Mouse (Mus musculus) liver, embryonic 14.5 days (tissue): ENCODE results near the gene A930004D18Rik. TPM values are rescaled to one million over a fixed set of nuclear protein-coding genes. Genes with fewer than 3 reads are reported as not detected.

ENCODE experiments used
- ATAC-seq: fragments of 200-750 bp; cut with Nextera tagmentation; 2 replicates; pipeline ENCODE4 v1.8.0; 2017; ENCODE audit warnings: moderate number of reproducible peaks, mild to moderate bottlenecking, moderate library complexity; ENCODE audit not compliant: insufficient read depth
- DNase-seq, 3 experiments: peaks; one replicate each; pipeline ENCODE4 v3.0.0-alpha.2; 2012 to 2013; ENCODE audit warnings: low read depth in 3 of 3, low spot score in 3 of 3
- H3K27ac ChIP-seq: fragments of 300-500 bp; sonication (generic); 2 replicates; pipeline ENCODE4 v1.5.1; 2014; ENCODE audit warnings: moderate library complexity, mild to moderate bottlenecking, control low read depth, inconsistent platforms
- H3K27me3 ChIP-seq: fragments of 300-500 bp; sonication (generic); 2 replicates; pipeline ENCODE4 v1.6.1; 2014; ENCODE audit warnings: mild to moderate bottlenecking, low read length, moderate library complexity; ENCODE audit not compliant: control insufficient read depth, insufficient read depth
- H3K36me3 ChIP-seq: fragments of 300-500 bp; sonication (generic); replicated peaks from 2 replicates; pipeline ENCODE4 v1.6.1; 2014; ENCODE audit warnings: low read depth; ENCODE audit not compliant: control insufficient read depth, insufficient read depth
- H3K4me1 ChIP-seq, 2 experiments: fragments of 200-500 bp in 1 of 2; fragments of 300-500 bp in 1 of 2; sonication (generic) in 1 of 2; replicated peaks; 2 replicates each; pipeline ENCODE4 v1.6.1; 2012 to 2014; ENCODE audit warnings: antibody characterized with exemption in 1 of 2, inconsistent platforms in 1 of 2, low read length in 1 of 2; ENCODE audit not compliant: control insufficient read depth in 2 of 2, insufficient read depth in 2 of 2
- H3K4me2 ChIP-seq: fragments of 300-500 bp; sonication (generic); 2 replicates; pipeline ENCODE4 v1.6.1; 2014; ENCODE audit warnings: low read depth, mild to moderate bottlenecking, control low read depth, moderate library complexity
- H3K4me3 ChIP-seq, 2 experiments: fragments of 200-500 bp in 1 of 2; fragments of 300-500 bp in 1 of 2; sonication (generic) in 1 of 2; 2 replicates each; pipeline ENCODE4 v1.5.1; 2012 to 2014; ENCODE audit warnings: low read depth in 2 of 2, low read length in 2 of 2, mild to moderate bottlenecking in 2 of 2, control low read depth in 1 of 2, inconsistent platforms in 1 of 2, moderate library complexity in 1 of 2; ENCODE audit not compliant: insufficient read depth in 1 of 2
- H3K9ac ChIP-seq: fragments of 300-500 bp; sonication (generic); replicated peaks from 2 replicates; pipeline ENCODE4 v1.6.1; 2014; ENCODE audit warnings: mild to moderate bottlenecking, control low read depth, moderate library complexity
- H3K9me3 ChIP-seq: fragments of 300-500 bp; sonication (generic); 2 replicates; pipeline ENCODE4 v1.6.1; 2016; ENCODE audit warnings: low read length, mixed read lengths; ENCODE audit not compliant: control insufficient read depth
- CTCF ChIP-seq: IDR thresholded peaks from 2 replicates; pipeline ENCODE4 v1.5.1; 2016; ENCODE audit warnings: antibody characterized with exemption, low read depth, control low read depth
- EP300 ChIP-seq: IDR thresholded peaks from 2 replicates; pipeline ENCODE4 v1.6.1; 2016; ENCODE audit warnings: antibody characterized with exemption, low read depth
- WGBS: fragments of 180-500 bp; shearing (Covaris S2); extraction: QIAGEN DNeasy Blood & Tissue Kit; methylation state at CpG from one replicate; pipeline ENCODE4 v1.1.7; 2014; ENCODE audit not compliant: insufficient replicate concordance; 5-methylcytosine and 5-hydroxymethylcytosine counted together
- polyA plus RNA-seq, 2 experiments: library from polyadenylated mRNA; depleted of rRNA in 1 of 2; stranded (reverse) in 1 of 2; unstranded in 1 of 2; fragments of >200 nt; fragmentation: Nextera tagmentation in 1 of 2; extraction: Ambion mirVana in 1 of 2; gene quantifications; 2 replicates each; pipeline versions ENCODE4 v1.2.1 to v1.2.3; 2012 to 2014

The A930004D18Rik gene
- polyA plus RNA-seq, 2 experiments = 0.36 to 0.48 TPM

DNA sequence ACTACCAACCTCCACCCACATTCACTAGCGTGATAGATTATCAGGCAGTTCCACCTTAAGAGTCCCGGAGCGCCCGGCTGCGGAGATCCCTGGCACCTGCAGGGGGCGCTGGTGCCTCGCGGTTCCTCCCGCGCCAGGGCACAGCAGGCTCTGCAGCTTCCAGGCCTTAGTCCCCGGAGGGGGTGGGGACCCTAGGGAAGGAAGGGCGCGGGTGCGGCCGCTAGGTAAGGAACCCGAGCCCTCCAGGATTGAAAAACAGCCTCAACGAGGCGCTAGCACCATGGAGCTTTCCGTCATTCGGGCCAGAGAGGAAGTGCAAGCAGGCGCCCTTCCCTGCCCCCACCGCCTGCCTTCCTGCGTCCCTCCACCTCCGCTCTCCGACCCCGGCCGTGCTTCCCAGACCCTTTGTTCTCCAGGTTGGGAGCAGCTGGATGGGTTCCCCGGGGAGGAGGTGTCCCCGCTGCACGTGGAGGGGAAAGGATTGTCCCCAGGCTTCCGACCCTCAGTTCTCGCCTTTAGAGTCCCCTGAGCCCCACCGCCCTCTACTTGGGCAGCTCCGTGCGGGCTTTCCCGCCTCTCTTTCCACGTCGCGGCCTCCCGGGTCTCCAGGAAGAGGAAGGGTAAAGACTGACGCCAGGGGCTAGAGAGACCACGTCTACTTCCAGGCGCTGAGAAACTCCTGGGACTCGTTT lies 9.9 kb downstream of the A930004D18Rik start:
- H3K36me3 ChIP-seq = no peaks in the 10 kb centered on the region
- peak; percentile 98 for TF ChIP-seq CTCF
- TF ChIP-seq EP300 = no peak
- peak overlapping the region; percentile 43 to 57 for H3K4me3 ChIP-seq
- H3K4me1 ChIP-seq = peaks cover 4 to 7% of the 10 kb centered on the region in 2 experiments
- under 1% methylated on average over 44 of the region's 44 CpGs for WGBS
- peak; percentile 68 to 81 (median 70) for DNase-seq
- H3K27me3 ChIP-seq = peaks cover 70% of the 10 kb centered on the region
- H3K4me2 ChIP-seq = peak overlapping the region; percentile 81
- peak overlapping the region; percentile 0 for H3K27ac ChIP-seq
- ATAC-seq = peak; percentile 84
- H3K9ac ChIP-seq = peak overlapping the region; percentile 55
- no peaks in the 10 kb centered on the region for H3K9me3 ChIP-seq

GRCm38 (mm10) chr2:18026116-18026947 lies 11.2 kb downstream of the A930004D18Rik start:
- no peak for ATAC-seq
- Histone ChIP-seq H3K4me1 (peaks cover 4 to 5% of the 10 kb centered on the region in 2 experiments), H3K9me3 (no peaks in the 10 kb centered on the region), H3K4me2 (peak overlapping the region; percentile 81), H3K27ac (no peak overlapping the region), H3K4me3 (peak overlapping the region; percentile 36 to 57), H3K9ac (peak overlapping the region; percentile 35), H3K36me3 (no peaks in the 10 kb centered on the region), H3K27me3 (peaks cover 57% of the 10 kb centered on the region)
- WGBS = under 1% methylated on average over 44 of the region's 44 CpGs
- TF ChIP-seq EP300 = no peak
- TF ChIP-seq CTCF = no peak
- DNase-seq = no peak

GRCm38 (mm10) chr2:18025781-18026115 lies 11.8 kb downstream of the A930004D18Rik start:
- Histone ChIP-seq H3K27me3 (peaks cover 52% of the 10 kb centered on the region), H3K9me3 (no peaks in the 10 kb centered on the region), H3K36me3 (no peaks in the 10 kb centered on the region), H3K4me3 (peak overlapping the region; percentile 36 to 57), H3K4me1 (peaks cover 4 to 5% of the 10 kb centered on the region in 2 experiments), H3K9ac (peak overlapping the region; percentile 35; the same call in 1 of the 2 replicates), H3K27ac (no peak overlapping the region), H3K4me2 (peak overlapping the region; percentile 81)
- ATAC-seq (no peak), DNase-seq (no peak)
- 2% methylated on average over 14 of the region's 14 CpGs for whole genome bisulfite sequencing
- no peak for TF ChIP-seq EP300
- TF ChIP-seq CTCF = no peak

DNA sequence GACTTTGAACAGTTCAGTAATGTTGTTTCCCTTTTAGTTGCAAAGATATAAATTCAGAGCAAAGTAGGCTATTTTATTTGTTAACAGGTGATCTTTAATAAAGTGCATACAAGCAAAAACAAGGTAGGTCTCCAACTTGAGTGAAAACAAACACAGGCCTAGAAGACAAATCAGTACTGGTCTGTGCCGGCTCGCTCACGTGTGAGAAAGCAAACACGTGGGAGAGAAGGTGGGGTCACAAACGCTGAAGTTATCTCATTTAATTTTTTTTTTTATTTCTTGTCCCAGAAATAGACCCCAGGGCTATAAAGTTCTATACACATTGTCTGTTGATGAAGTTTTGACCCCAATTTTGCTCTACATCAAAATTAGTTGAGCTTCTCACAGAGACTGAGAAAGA lies 12.4 kb downstream of the A930004D18Rik start:
- H3K27me3 ChIP-seq = peaks cover 45% of the 10 kb centered on the region

GRCm38 (mm10) chr2:18022886-18023285 lies 14.7 kb downstream of the A930004D18Rik start:
- Histone ChIP-seq H3K4me3 (no peak overlapping the region), H3K36me3 (no peaks in the 10 kb centered on the region), H3K4me1 (peaks cover 4 to 5% of the 10 kb centered on the region in 2 experiments), H3K9me3 (no peaks in the 10 kb centered on the region), H3K4me2 (no peak overlapping the region), H3K9ac (no peak overlapping the region), H3K27me3 (peaks cover 25% of the 10 kb centered on the region), H3K27ac (no peak overlapping the region)
- TF ChIP-seq EP300 = no peak
- TF ChIP-seq CTCF = no peak
- ATAC-seq (no peak), DNase-seq (no peak)
- 45% methylated on average over 1 of the region's 1 CpGs for WGBS

More for the DNA sequence above, 12.4 kb downstream of the A930004D18Rik start:
- 37% methylated on average over 5 of the region's 5 CpGs for WGBS
- no peak for ATAC-seq
- TF ChIP-seq CTCF (no peak), EP300 (no peak)
- peak overlapping the region; percentile 81; the same call in 1 of the 2 replicates for H3K4me2 ChIP-seq
- no peaks in the 10 kb centered on the region for H3K36me3 ChIP-seq
- no peak overlapping the region for H3K4me3 ChIP-seq
- H3K9me3 ChIP-seq = no peaks in the 10 kb centered on the region
- peaks cover 4 to 5% of the 10 kb centered on the region in 2 experiments for H3K4me1 ChIP-seq
- H3K27ac ChIP-seq = no peak overlapping the region
- no peak for DNase-seq
- H3K9ac ChIP-seq = no peak overlapping the region
